22 mouse cellular contexts compared by ENCODE assay signal in genomic region chr9:37646246-37646645, GRCm38 (mm10). TPM values are rescaled to one million over a fixed set of nuclear protein-coding genes. Genes with fewer than 3 reads are reported as not detected.
DNase-seq lines count a peak whose midpoint lies in the region; ATAC-seq and TF ChIP-seq lines count a peak whose summit lies in the region.
"Had no signal": no experiment of that assay in that cellular context is flagged by ENCODE, and none has a peak within 500 bp of the region (broad histone marks: within the 10 kb centered on the region; RNA-seq: fewer than 3 reads in every experiment).

No protein-coding gene starts in this region.

- peak; percentile 8 for DNase-seq in adrenal gland, postnatal 14 days
- DNase-seq in adrenal gland, adult 8-10 months, result no peak
- peak; percentile 28 to 33 for DNase-seq in heart, postnatal 10 days
- no peak for DNase-seq in heart, postnatal 4 days
- DNase-seq in midbrain, embryonic 11.5 days (ENCODE audit: low spot score, missing footprints), result peak; percentile 49
- DNase-seq in midbrain, postnatal 0 days (ENCODE audit: low spot score), result no peak
- DNase-seq: cerebellum, adult 11-12 months; cerebellum, adult 9-10 months; cerebellum, postnatal 25 days; heart, postnatal 36 days had no signal

- peaks cover 14% of the 10 kb centered on the region for H3K36me3 ChIP-seq in midbrain, embryonic 11.5 days (ENCODE audit: control insufficient read depth, insufficient read depth, low read length)
- H3K36me3 ChIP-seq in midbrain, postnatal 0 days (ENCODE audit: insufficient read depth, low read length), result peaks cover 35% of the 10 kb centered on the region

- no peak for TF ChIP-seq CTCF in midbrain, postnatal 0 days (IDR thresholded peaks at IDR 0.05)

- H3K9me3 ChIP-seq in midbrain, embryonic 11.5 days (ENCODE audit: control insufficient read depth, low read length), result no peaks in the 10 kb centered on the region
- H3K9me3 ChIP-seq in midbrain, postnatal 0 days (ENCODE audit: low read length), result no peaks in the 10 kb centered on the region
- H3K9me3 ChIP-seq: embryonic facial prominence, embryonic 12.5 days; forebrain, embryonic 13.5 days; heart, embryonic 12.5 days; hindbrain, embryonic 12.5 days had no signal

- H3K27ac ChIP-seq in midbrain, embryonic 11.5 days (ENCODE audit: low read depth, low read length), result no peak overlapping the region
- no peak overlapping the region for H3K27ac ChIP-seq in midbrain, postnatal 0 days (ENCODE audit: low read depth, low read length)
- H3K27ac ChIP-seq: embryonic facial prominence, embryonic 12.5 days; forebrain, embryonic 13.5 days; hindbrain, embryonic 12.5 days had no signal

- ATAC-seq in midbrain, embryonic 11.5 days (ENCODE audit: low FRiP score), result no peak
- ATAC-seq in midbrain, postnatal 0 days (ENCODE audit: low FRiP score), result no peak
- ATAC-seq: forebrain, embryonic 13.5 days; hindbrain, embryonic 16.5 days; inflammation-experienced regulatory T-cells, adult 6 months; intestine, postnatal 0 days had no signal

- no peaks in the 10 kb centered on the region for H3K27me3 ChIP-seq in midbrain, embryonic 11.5 days (ENCODE audit: control insufficient read depth, insufficient read depth, low read length)
- no peaks in the 10 kb centered on the region for H3K27me3 ChIP-seq in midbrain, postnatal 0 days (ENCODE audit: insufficient read depth, low read length)
- H3K27me3 ChIP-seq: CH12.LX; embryonic facial prominence, embryonic 12.5 days; forebrain, embryonic 13.5 days; heart, embryonic 12.5 days; hindbrain, embryonic 12.5 days had no signal

- H3K4me2 ChIP-seq in midbrain, embryonic 11.5 days, result no peak overlapping the region
- H3K4me2 ChIP-seq in midbrain, postnatal 0 days (ENCODE audit: low read depth, low read length, poor library complexity, severe bottlenecking), result no peak overlapping the region
- H3K4me2 ChIP-seq: embryonic facial prominence, embryonic 12.5 days; forebrain, embryonic 13.5 days; heart, embryonic 12.5 days; hindbrain, embryonic 12.5 days had no signal

- H3K9ac ChIP-seq in midbrain, embryonic 11.5 days (ENCODE audit: low read length), result no peak overlapping the region
- no peak overlapping the region for H3K9ac ChIP-seq in midbrain, postnatal 0 days (replicated peaks; ENCODE audit: low read length, poor library complexity, severe bottlenecking)
- H3K9ac ChIP-seq: embryonic facial prominence, embryonic 12.5 days; forebrain, embryonic 13.5 days; heart, embryonic 12.5 days; hindbrain, embryonic 12.5 days had no signal

- intact Hi-C loops in heart, postnatal 10 days (cut with DNase I), result no loop called here

- WGBS in midbrain, embryonic 11.5 days, result 90% methylated on average over 3 of the region's 3 CpGs
- WGBS in midbrain, postnatal 0 days, result 87% methylated on average over 3 of the region's 3 CpGs

- H3K4me3 ChIP-seq in midbrain, embryonic 11.5 days (ENCODE audit: low read depth, low read length), result no peak overlapping the region
- H3K4me3 ChIP-seq in midbrain, postnatal 0 days (ENCODE audit: low read depth, low read length), result no peak overlapping the region
- H3K4me3 ChIP-seq: embryonic facial prominence, embryonic 12.5 days; forebrain, embryonic 13.5 days; heart, embryonic 12.5 days; hindbrain, embryonic 12.5 days had no signal

- H3K4me1 ChIP-seq in midbrain, embryonic 11.5 days (ENCODE audit: control insufficient read depth, insufficient read depth, low read length), result no peaks in the 10 kb centered on the region
- no peaks in the 10 kb centered on the region for H3K4me1 ChIP-seq in midbrain, postnatal 0 days (ENCODE audit: insufficient read depth, low read length)
- H3K4me1 ChIP-seq: embryonic facial prominence, embryonic 12.5 days; forebrain, embryonic 13.5 days; heart, embryonic 12.5 days; hindbrain, embryonic 12.5 days had no signal

RNA-seq across cellular contexts. Expression of gene Tbrg1, which starts 10.9 kb away (rescaled TPM):
- total RNA-seq in adrenal gland, postnatal 14 days (2021), result 86.0 and 99.4 TPM in 2 replicates
- 10 to 100 TPM; 75.6 to 84.5 (median 81.8) TPM for total RNA-seq in adrenal gland, adult 8-10 months (2022)
- 10 to 100 TPM; 51.5 to 52.8 TPM for total RNA-seq in heart, postnatal 10 days (2021)
- total RNA-seq in heart, postnatal 4 days (2021), result 10 to 100 TPM; 60.8 to 61.8 TPM
- 143 and 146 TPM in 2 replicates for polyA plus RNA-seq in midbrain, embryonic 11.5 days (2014; fragmentation: Nextera tagmentation; extraction: Ambion mirVana)
- total RNA-seq in midbrain, postnatal 0 days (2014; rRNA removed), result 55.3 and 55.7 TPM in 2 replicates
- 91.4 and 94.4 TPM in 2 replicates for polyA plus RNA-seq in midbrain, postnatal 0 days (2015; fragmentation: Nextera tagmentation; extraction: Ambion mirVana)

RNA-seq across cellular contexts. Expression of gene Panx3, which starts 22.8 kb away (rescaled TPM):
- total RNA-seq in adrenal gland, postnatal 14 days (2021), result 0.19 TPM in 2 replicates
- total RNA-seq in adrenal gland, adult 8-10 months (2022), result under 1 TPM in 2 of 4 experiments, not detected in 2; 0.12 to 0.31 TPM
- total RNA-seq in heart, postnatal 10 days (2021), result not detected
- not detected for total RNA-seq in heart, postnatal 4 days (2021)
- 0.08 and 0.10 TPM in 2 replicates for polyA plus RNA-seq in midbrain, embryonic 11.5 days (2014; fragmentation: Nextera tagmentation; extraction: Ambion mirVana)
- total RNA-seq in midbrain, postnatal 0 days (2014; rRNA removed), result not detected in 2 replicates
- polyA plus RNA-seq in midbrain, postnatal 0 days (2015; fragmentation: Nextera tagmentation; extraction: Ambion mirVana), result 0.10 TPM in 1 of 2 replicates, not detected in the other
- total RNA-seq: CH12.LX; gastrocnemius, adult 8-10 months; gastrocnemius, postnatal 4 days; heart, adult 8-10 months; heart, postnatal 36 days had no signal
- polyA plus RNA-seq: cortical plate, adult 2 months; inflammation-experienced regulatory T-cells, adult 6 months; intestine, postnatal 0 days had no signal

RNA-seq across cellular contexts. Expression of gene Spa17, which starts 32.7 kb away (rescaled TPM):
- 4.9 and 5.0 TPM in 2 replicates for total RNA-seq in adrenal gland, postnatal 14 days (2021)
- 1 to 10 TPM in 3 of 4 experiments, under 1 TPM in 1; 0.99 to 5.1 (median 3.2) TPM for total RNA-seq in adrenal gland, adult 8-10 months (2022)
- total RNA-seq in heart, postnatal 10 days (2021), result 1 to 10 TPM; 3.4 to 3.9 TPM
- total RNA-seq in heart, postnatal 4 days (2021), result 1 to 10 TPM; 2.4 to 4.5 TPM
- 13.6 and 14.6 TPM in 2 replicates for polyA plus RNA-seq in midbrain, embryonic 11.5 days (2014; fragmentation: Nextera tagmentation; extraction: Ambion mirVana)
- 1.2 and 1.4 TPM in 2 replicates for total RNA-seq in midbrain, postnatal 0 days (2014; rRNA removed)
- 6.3 and 10.1 TPM in 2 replicates for polyA plus RNA-seq in midbrain, postnatal 0 days (2015; fragmentation: Nextera tagmentation; extraction: Ambion mirVana)

Comparison
In these comparisons a context has a peak if more than half of its experiments do, and no peak if none do; other contexts are left out.
1. DNase-seq: peak in adrenal gland, postnatal 14 days (single experiment), heart, postnatal 10 days (2 of 2) and midbrain, embryonic 11.5 days (single experiment); none in adrenal gland, adult 8-10 months (single experiment), heart, postnatal 4 days (single experiment) and midbrain, postnatal 0 days (single experiment).